Mouse (Mus musculus) spleen, adult 2 months (tissue): ENCODE results near the gene Gp9.

ENCODE experiments used
- CTCF ChIP-seq: fragments of 200-500 bp; IDR thresholded peaks from 2 replicates; pipeline ENCODE4 v1.5.1; 2011; ENCODE audit warnings: mild to moderate bottlenecking, inconsistent platforms; ENCODE audit not compliant: insufficient read depth, insufficient read length, insufficient replicate concordance; ENCODE audit errors: extremely low read depth
- POLR2A ChIP-seq: fragments of 200-500 bp; IDR thresholded peaks from 2 replicates; pipeline ENCODE4 v1.6.1; 2011; ENCODE audit warnings: low read depth, low read length, inconsistent platforms

- no peak for TF ChIP-seq POLR2A
- TF ChIP-seq CTCF: no peak
Observed at GRCm38 (mm10) chr6:87770626-87771025, 7.2 kb upstream of the Gp9 start.
